Mouse (Mus musculus) small intestine, adult 2 months (tissue): ENCODE measurements around the gene Sap30bp.

Experiments
- CTCF ChIP-seq: fragments of 200-500 bp; IDR thresholded peaks from 2 replicates; pipeline ENCODE4 v1.5.1; 2012; ENCODE audit warnings: low read depth, mild to moderate bottlenecking, control low read depth, inconsistent platforms, low read length, moderate library complexity, mixed read lengths; ENCODE audit not compliant: insufficient replicate concordance, insufficient read length; ENCODE audit errors: extremely low read depth
- POLR2A ChIP-seq: fragments of 200-500 bp; IDR thresholded peaks from 2 replicates; pipeline ENCODE4 v1.6.1; 2012; ENCODE audit warnings: low read depth, mild to moderate bottlenecking, control low read depth, inconsistent platforms, low read length, moderate library complexity

- no peak for TF ChIP-seq CTCF
- no peak for TF ChIP-seq POLR2A
Observed at GRCm38 (mm10) chr11:115997662-115998061, 64.6 kb downstream of the Sap30bp start.
